In the genomic region with DNA sequence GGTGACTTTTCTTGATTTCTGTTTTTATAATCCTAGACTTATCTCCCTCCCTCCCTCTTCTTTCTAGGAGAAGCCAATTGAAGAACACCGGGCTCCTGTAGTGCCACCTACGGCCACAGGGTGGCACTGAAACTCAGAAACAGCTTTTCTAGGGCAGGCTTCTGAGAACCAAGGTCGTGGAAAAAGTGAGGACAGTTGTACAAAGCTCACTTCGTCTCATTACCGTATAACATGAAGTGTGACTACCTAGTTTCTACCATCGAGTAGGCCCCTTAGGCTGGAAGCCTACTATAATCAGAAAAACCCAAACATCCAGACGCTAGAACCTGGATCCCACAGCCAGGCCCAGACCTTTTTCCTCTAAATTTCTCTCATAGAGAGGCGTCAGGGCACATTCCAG, we compare ENCODE assay signal across 8 mouse cellular contexts. TPM values are rescaled to one million over a fixed set of nuclear protein-coding genes. Genes with fewer than 3 reads are reported as not detected.
DNase-seq lines count a peak whose midpoint lies in the region; ATAC-seq and TF ChIP-seq lines count a peak whose summit lies in the region.

No protein-coding gene starts in this region.

- 13% methylated on average over 8 of the region's 8 CpGs for WGBS in bone marrow, adult 2 months
- WGBS in heart, embryonic 15.5 days: 5% methylated on average over 8 of the region's 8 CpGs
- WGBS in liver, embryonic 16.5 days (ENCODE audit: insufficient replicate concordance): 10% methylated on average over 8 of the region's 8 CpGs
- WGBS in neural tube, embryonic 14.5 days: 12% methylated on average over 8 of the region's 8 CpGs

- H3K36me3 ChIP-seq in heart, embryonic 15.5 days: no peaks in the 10 kb centered on the region
- no peaks in the 10 kb centered on the region for H3K36me3 ChIP-seq in liver, embryonic 16.5 days (ENCODE audit: control insufficient read depth, insufficient read depth)
- H3K36me3 ChIP-seq in neural tube, embryonic 14.5 days (ENCODE audit: control insufficient read depth, insufficient read depth, low read length): no peaks in the 10 kb centered on the region

- H3K27me3 ChIP-seq in heart, embryonic 15.5 days: no peaks in the 10 kb centered on the region
- no peaks in the 10 kb centered on the region for H3K27me3 ChIP-seq in liver, embryonic 16.5 days (ENCODE audit: control insufficient read depth, insufficient read depth, low read depth, low read length)
- H3K27me3 ChIP-seq in neural tube, embryonic 14.5 days (ENCODE audit: control insufficient read depth, insufficient read depth, low read length): no peaks in the 10 kb centered on the region

- H3K4me2 ChIP-seq in heart, embryonic 15.5 days: peak overlapping the region; percentile 80
- H3K4me2 ChIP-seq in liver, embryonic 16.5 days (ENCODE audit: low read depth, low read length): peak overlapping the region; percentile 80
- peak overlapping the region; percentile 73 for H3K4me2 ChIP-seq in neural tube, embryonic 14.5 days (ENCODE audit: low read depth, low read length)

- H3K27ac ChIP-seq in bone marrow, adult 2 months (ENCODE audit: control insufficient read depth, insufficient read depth, low read depth, low read length, poor library complexity): no peak overlapping the region
- 0 out of 2 replicates have a peak overlapping the region, but pooled peaks have one; percentile 16 for H3K27ac ChIP-seq in embryonic fibroblast, embryonic 13.5 days (ENCODE audit: insufficient read depth, low read length)
- peak overlapping the region; percentile 89 for H3K27ac ChIP-seq in heart, embryonic 15.5 days
- peak overlapping the region; percentile 58; the same call in 1 of the 2 replicates for H3K27ac ChIP-seq in liver, embryonic 16.5 days (ENCODE audit: low read length)
- H3K27ac ChIP-seq in neural tube, embryonic 14.5 days (ENCODE audit: low read depth, low read length): no peak overlapping the region

- peak; percentile 80 for TF ChIP-seq CTCF in bone marrow, adult 2 months (IDR thresholded peaks at IDR 0.05; ENCODE audit: control insufficient read depth, insufficient read depth, low read length)
- TF ChIP-seq CTCF in embryonic fibroblast, embryonic 13.5 days (IDR thresholded peaks at IDR 0.05; ENCODE audit: borderline replicate concordance, insufficient read depth, low read length): peak; percentile 29; the same call in 1 of the 2 replicates

- H3K4me1 ChIP-seq in bone marrow, adult 2 months (ENCODE audit: control insufficient read depth, insufficient read depth, low read length): peaks cover 4% of the 10 kb centered on the region; the same call in 1 of the 2 replicates
- peaks cover 9% of the 10 kb centered on the region; the same call in 1 of the 2 replicates for H3K4me1 ChIP-seq in embryonic fibroblast, embryonic 13.5 days (ENCODE audit: control insufficient read depth, insufficient read depth, low read length)
- peaks cover 46% of the 10 kb centered on the region for H3K4me1 ChIP-seq in heart, embryonic 15.5 days (replicated peaks)
- peaks cover 43% of the 10 kb centered on the region for H3K4me1 ChIP-seq in liver, embryonic 16.5 days (ENCODE audit: control insufficient read depth, low read depth, low read length)
- H3K4me1 ChIP-seq in neural tube, embryonic 14.5 days (ENCODE audit: control insufficient read depth, insufficient read depth, low read length): peaks cover 25% of the 10 kb centered on the region

- no peak for TF ChIP-seq POLR2A in bone marrow, adult 2 months (IDR thresholded peaks at IDR 0.05; ENCODE audit: borderline replicate concordance, control insufficient read depth, low read depth, low read length)
- TF ChIP-seq POLR2A in embryonic fibroblast, embryonic 13.5 days (IDR thresholded peaks at IDR 0.05; ENCODE audit: low read depth, low read length): no peak

- DNase-seq in CD4-positive helper T cell, adult 2 months (ENCODE audit: low read depth, low spot score): peak; percentile 86
- DNase-seq in kidney, postnatal 25 days: peak; percentile 91 to 93
- peak; percentile 84 for DNase-seq in telencephalon, adult 2 months (ENCODE audit: low read depth, low spot score)

- peak overlapping the region; percentile 47; the same call in 1 of the 2 replicates for H3K9ac ChIP-seq in heart, embryonic 15.5 days
- H3K9ac ChIP-seq in liver, embryonic 16.5 days (ENCODE audit: low read depth, low read length): peak overlapping the region; percentile 58
- no peak overlapping the region; the same call in 1 of the 2 replicates for H3K9ac ChIP-seq in neural tube, embryonic 14.5 days (replicated peaks; ENCODE audit: low read depth, low read length)

- H3K9me3 ChIP-seq in heart, embryonic 15.5 days (replicated peaks): no peaks in the 10 kb centered on the region
- H3K9me3 ChIP-seq in liver, embryonic 16.5 days (replicated peaks; ENCODE audit: control insufficient read depth, low read length): no peaks in the 10 kb centered on the region
- H3K9me3 ChIP-seq in neural tube, embryonic 14.5 days (ENCODE audit: control insufficient read depth, low read length): no peaks in the 10 kb centered on the region

- no peak overlapping the region for H3K4me3 ChIP-seq in bone marrow, adult 2 months (replicated peaks; ENCODE audit: control insufficient read depth, low read depth, low read length)
- H3K4me3 ChIP-seq in embryonic fibroblast, embryonic 13.5 days (ENCODE audit: insufficient read depth, low read length): no peak overlapping the region
- peak overlapping the region; percentile 42 for H3K4me3 ChIP-seq in heart, embryonic 15.5 days
- H3K4me3 ChIP-seq in liver, embryonic 16.5 days (ENCODE audit: low read depth, low read length): peak overlapping the region; percentile 57
- peak overlapping the region; percentile 33 for H3K4me3 ChIP-seq in neural tube, embryonic 14.5 days (ENCODE audit: low read depth, low read length)

- ATAC-seq in heart, embryonic 15.5 days (replicated peaks; ENCODE audit: insufficient number of reproducible peaks, insufficient read depth, low FRiP score, low read depth): no peak
- ATAC-seq in liver, embryonic 16.5 days (ENCODE audit: low read depth): no peak
- no peak for ATAC-seq in neural tube, embryonic 14.5 days (ENCODE audit: low read depth)

RNA-seq across cellular contexts. Expression of a gene that starts 3.6 kb away (rescaled TPM):
- 16.3 and 31.0 TPM in 2 replicates for polyA plus RNA-seq in bone marrow, adult 2 months (2011; ENCODE audit: insufficient read depth, insufficient read length, low replicate concordance, missing spikeins)
- polyA plus RNA-seq in embryonic fibroblast, embryonic 13.5 days (2011; ENCODE audit: insufficient read length, low read depth, missing spikeins): 14.0 and 17.6 TPM in 2 replicates
- polyA plus RNA-seq in heart, embryonic 15.5 days (2015; fragmentation: Nextera tagmentation; extraction: Ambion mirVana): 37.0 and 40.9 TPM in 2 replicates
- polyA plus RNA-seq in liver, embryonic 16.5 days (2015; fragmentation: Nextera tagmentation; extraction: Ambion mirVana): 20.2 and 21.7 TPM in 2 replicates
- 24.7 and 27.7 TPM in 2 replicates for polyA plus RNA-seq in neural tube, embryonic 14.5 days (2014; fragmentation: Nextera tagmentation; extraction: Ambion mirVana)

RNA-seq across cellular contexts. Expression of a gene that starts 7.4 kb away (rescaled TPM):
- polyA plus RNA-seq in bone marrow, adult 2 months (2011; ENCODE audit: insufficient read depth, insufficient read length, low replicate concordance, missing spikeins): 16.4 and 18.4 TPM in 2 replicates
- 9.7 and 11.2 TPM in 2 replicates for polyA plus RNA-seq in embryonic fibroblast, embryonic 13.5 days (2011; ENCODE audit: insufficient read length, low read depth, missing spikeins)
- 10.5 and 11.7 TPM in 2 replicates for polyA plus RNA-seq in heart, embryonic 15.5 days (2015; fragmentation: Nextera tagmentation; extraction: Ambion mirVana)
- polyA plus RNA-seq in liver, embryonic 16.5 days (2015; fragmentation: Nextera tagmentation; extraction: Ambion mirVana): 3.1 and 3.6 TPM in 2 replicates
- 16.1 and 17.7 TPM in 2 replicates for polyA plus RNA-seq in neural tube, embryonic 14.5 days (2014; fragmentation: Nextera tagmentation; extraction: Ambion mirVana)

RNA-seq across cellular contexts. Expression of a gene that starts 21.3 kb away (rescaled TPM):
- polyA plus RNA-seq in bone marrow, adult 2 months (2011; ENCODE audit: insufficient read depth, insufficient read length, low replicate concordance, missing spikeins): 50.5 and 55.9 TPM in 2 replicates
- polyA plus RNA-seq in embryonic fibroblast, embryonic 13.5 days (2011; ENCODE audit: insufficient read length, low read depth, missing spikeins): 51.1 and 58.3 TPM in 2 replicates
- polyA plus RNA-seq in heart, embryonic 15.5 days (2015; fragmentation: Nextera tagmentation; extraction: Ambion mirVana): 82.2 and 96.4 TPM in 2 replicates
- 16.4 and 25.4 TPM in 2 replicates for polyA plus RNA-seq in liver, embryonic 16.5 days (2015; fragmentation: Nextera tagmentation; extraction: Ambion mirVana)
- 337 and 385 TPM in 2 replicates for polyA plus RNA-seq in neural tube, embryonic 14.5 days (2014; fragmentation: Nextera tagmentation; extraction: Ambion mirVana)

RNA-seq across cellular contexts. Expression of a gene that starts 21.5 kb away (rescaled TPM):
- 53.2 and 100 TPM in 2 replicates for polyA plus RNA-seq in bone marrow, adult 2 months (2011; ENCODE audit: insufficient read depth, insufficient read length, low replicate concordance, missing spikeins)
- polyA plus RNA-seq in embryonic fibroblast, embryonic 13.5 days (2011; ENCODE audit: insufficient read length, low read depth, missing spikeins): 31.5 and 44.0 TPM in 2 replicates
- polyA plus RNA-seq in heart, embryonic 15.5 days (2015; fragmentation: Nextera tagmentation; extraction: Ambion mirVana): 64.3 and 92.4 TPM in 2 replicates
- 101 and 107 TPM in 2 replicates for polyA plus RNA-seq in liver, embryonic 16.5 days (2015; fragmentation: Nextera tagmentation; extraction: Ambion mirVana)
- 8.7 and 12.8 TPM in 2 replicates for polyA plus RNA-seq in neural tube, embryonic 14.5 days (2014; fragmentation: Nextera tagmentation; extraction: Ambion mirVana)

RNA-seq across cellular contexts. Expression of a gene that starts 28.1 kb away (rescaled TPM):
- 28.8 and 46.2 TPM in 2 replicates for polyA plus RNA-seq in bone marrow, adult 2 months (2011; ENCODE audit: insufficient read depth, insufficient read length, low replicate concordance, missing spikeins)
- polyA plus RNA-seq in embryonic fibroblast, embryonic 13.5 days (2011; ENCODE audit: insufficient read length, low read depth, missing spikeins): 23.1 and 30.9 TPM in 2 replicates
- polyA plus RNA-seq in heart, embryonic 15.5 days (2015; fragmentation: Nextera tagmentation; extraction: Ambion mirVana): 16.1 and 25.2 TPM in 2 replicates
- polyA plus RNA-seq in liver, embryonic 16.5 days (2015; fragmentation: Nextera tagmentation; extraction: Ambion mirVana): 6.9 and 8.5 TPM in 2 replicates
- 6.5 and 9.4 TPM in 2 replicates for polyA plus RNA-seq in neural tube, embryonic 14.5 days (2014; fragmentation: Nextera tagmentation; extraction: Ambion mirVana)

Comparison
In these comparisons a context has a peak if more than half of its experiments do, and no peak if none do; other contexts are left out.
1. H3K27ac ChIP-seq: peak in embryonic fibroblast, embryonic 13.5 days (single experiment), heart, embryonic 15.5 days (single experiment) and liver, embryonic 16.5 days (single experiment); none in bone marrow, adult 2 months (single experiment) and neural tube, embryonic 14.5 days (single experiment).
2. H3K4me3 ChIP-seq: peak in heart, embryonic 15.5 days (single experiment), liver, embryonic 16.5 days (single experiment) and neural tube, embryonic 14.5 days (single experiment); none in bone marrow, adult 2 months (single experiment) and embryonic fibroblast, embryonic 13.5 days (single experiment).
3. Peak in every context shown above with its lines, with median percentiles within 50 percentile points of each other: DNase-seq and H3K4me2 ChIP-seq.